Mouse (Mus musculus): ENCODE data around the gene Krt27.
A peak's percentile ranks its signal among the peaks of the same experiment; 100 is the strongest.

Gene Krt27

DNA sequence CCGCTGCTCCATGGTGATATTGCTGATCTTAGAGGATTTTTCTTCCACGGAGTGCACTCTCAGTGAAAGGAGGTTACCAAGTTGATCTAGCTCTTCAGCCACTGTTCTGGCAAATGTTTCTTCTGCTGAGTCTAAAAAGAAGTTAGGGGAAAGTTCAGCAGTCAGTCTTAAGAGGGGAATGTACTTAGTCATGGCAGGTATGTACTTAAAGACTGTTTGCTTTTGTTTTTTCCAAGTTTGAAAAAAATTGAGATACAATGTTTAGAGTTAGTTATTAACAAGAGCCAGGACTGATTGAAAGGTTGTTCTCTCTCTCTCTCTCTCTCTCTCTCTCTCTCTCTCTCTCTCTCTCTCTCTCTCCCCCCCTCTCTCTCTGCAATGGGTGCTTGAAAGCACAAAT is 21.2 kb downstream of the Krt27 start:
- DNase-seq (ENCODE audit: low spot score in 2 of 2): no peak

DNA sequence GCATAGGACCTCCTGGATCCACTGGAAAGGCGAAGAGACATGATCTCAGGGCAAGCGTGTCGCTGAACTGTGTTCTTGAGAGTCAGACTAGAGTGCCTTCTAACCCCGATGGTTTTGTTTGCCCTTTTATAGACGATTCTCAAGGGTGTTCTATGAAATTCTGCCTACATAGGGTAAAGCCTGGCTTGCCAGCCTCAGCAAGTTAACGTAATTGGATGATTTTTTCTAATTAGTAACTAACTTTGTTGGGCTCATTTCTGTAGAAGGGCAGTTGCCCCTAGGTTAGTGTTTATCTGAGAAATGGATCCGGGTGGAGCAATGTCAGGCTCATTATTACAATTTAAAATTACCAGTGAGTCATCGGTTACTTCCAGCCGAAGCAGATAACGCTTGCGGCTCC is 28.1 kb downstream of the Krt27 start, which contains the start of gene Krt25:
Gene Krt25, minus strand, starts transcription at position 101 of the 400 bp plus-strand sequence.
- DNase-seq (ENCODE audit: low spot score in 2 of 2): no peak

DNA sequence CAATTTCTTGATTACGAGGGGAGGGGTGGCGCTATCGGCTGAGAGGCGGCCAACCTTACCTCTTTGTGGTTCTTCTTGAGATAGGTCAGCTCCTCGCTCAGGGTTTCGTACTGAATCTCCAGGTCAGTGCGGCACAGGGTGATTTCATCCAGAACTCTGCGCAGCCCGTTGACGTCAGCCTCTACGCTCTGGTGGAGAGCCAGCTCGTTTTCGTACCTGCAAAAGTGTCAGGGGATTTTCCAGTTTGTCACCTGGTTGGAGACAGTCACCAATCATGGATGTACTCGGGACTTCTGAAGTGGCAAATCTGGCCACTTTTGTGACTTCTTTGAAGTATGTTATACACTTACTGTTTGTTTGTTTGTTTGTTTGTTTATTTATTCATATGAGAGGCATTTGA is 29.8 kb downstream of the Krt27 start:
- no peak for DNase-seq (ENCODE audit: low spot score in 2 of 2)

DNA sequence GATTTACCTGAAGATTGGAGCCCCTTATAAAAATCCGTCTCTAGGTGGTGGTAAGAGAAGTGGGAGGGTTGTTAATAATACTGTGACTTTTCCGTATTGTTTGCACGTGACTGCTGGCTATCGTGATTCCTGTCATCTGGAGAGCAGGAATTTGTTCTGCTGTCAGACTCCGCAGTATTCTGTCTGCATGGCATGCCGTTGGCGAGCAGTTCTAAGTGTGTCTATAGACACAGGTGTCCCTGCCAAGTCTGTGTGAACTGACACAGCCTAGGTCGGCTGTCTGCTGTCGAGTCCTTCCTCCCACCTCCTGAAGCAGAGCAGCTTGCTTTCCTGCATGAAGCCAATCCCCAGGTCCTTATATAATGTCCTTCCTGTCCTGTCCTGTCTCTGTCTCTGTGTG is 31.8 kb downstream of the Krt27 start:
- no peak for DNase-seq (ENCODE audit: low spot score in 2 of 2)

DNA sequence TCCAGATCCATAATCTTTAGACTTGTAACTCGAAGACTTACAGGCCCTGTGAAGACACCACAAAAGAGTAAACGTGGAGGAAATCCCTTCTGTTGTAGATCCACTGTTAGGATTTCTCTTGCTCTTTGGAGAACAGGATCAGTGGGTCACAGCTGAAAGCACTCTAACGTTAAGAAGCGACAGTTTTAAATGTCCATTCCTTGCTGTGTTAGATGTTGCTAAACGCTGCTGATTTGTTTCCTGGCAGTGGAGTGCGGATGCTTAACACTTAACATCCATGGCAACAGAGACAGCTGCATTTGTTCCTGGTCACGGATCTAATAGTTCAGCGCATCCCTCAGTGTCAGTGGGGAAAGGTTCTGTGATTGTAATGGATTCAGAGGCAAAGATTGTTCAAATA is 34.4 kb downstream of the Krt27 start:
- DNase-seq (ENCODE audit: low spot score in 2 of 2): no peak

DNA sequence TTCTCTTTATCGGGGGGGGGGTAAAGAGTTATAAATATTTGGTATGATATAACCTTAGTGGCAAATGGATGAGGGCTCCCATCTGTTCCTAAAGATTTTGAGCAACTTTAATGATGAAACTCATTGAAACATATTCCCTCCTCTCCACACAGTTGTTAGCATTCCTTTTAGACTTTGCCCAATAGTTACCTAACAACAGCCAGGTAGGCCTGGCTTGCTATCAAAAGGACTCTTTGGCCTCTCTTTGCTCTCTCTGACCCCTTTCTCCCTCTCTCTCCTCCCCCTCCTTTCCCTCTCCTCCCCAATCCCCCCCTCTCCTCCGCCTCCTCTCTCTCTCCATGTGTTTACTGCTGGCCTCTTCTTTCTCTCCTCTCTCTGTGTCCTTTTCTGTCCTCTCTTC is 36.3 kb downstream of the Krt27 start:
- no peak for DNase-seq (ENCODE audit: low spot score in 2 of 2)

DNA sequence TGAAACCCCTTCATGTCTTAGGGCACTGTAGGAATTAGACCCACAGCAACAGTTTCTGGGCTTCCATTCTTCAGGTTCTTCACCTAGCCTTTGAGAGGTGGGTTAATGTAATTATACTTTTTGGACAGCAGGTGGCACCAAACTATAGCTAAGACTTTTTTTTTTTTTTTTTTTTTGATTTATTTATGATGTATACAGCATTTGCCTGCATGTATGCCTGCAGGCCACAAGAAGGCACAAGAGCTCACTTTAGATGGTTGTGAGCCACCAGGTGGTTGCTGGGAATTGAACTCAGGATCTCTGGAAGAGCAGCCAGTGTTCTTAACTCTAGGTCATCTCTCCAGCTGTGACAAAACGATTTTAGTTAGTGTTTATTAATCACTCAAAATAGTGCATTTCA is 40.0 kb downstream of the Krt27 start:
- DNase-seq (ENCODE audit: low spot score in 2 of 2): no peak

DNA sequence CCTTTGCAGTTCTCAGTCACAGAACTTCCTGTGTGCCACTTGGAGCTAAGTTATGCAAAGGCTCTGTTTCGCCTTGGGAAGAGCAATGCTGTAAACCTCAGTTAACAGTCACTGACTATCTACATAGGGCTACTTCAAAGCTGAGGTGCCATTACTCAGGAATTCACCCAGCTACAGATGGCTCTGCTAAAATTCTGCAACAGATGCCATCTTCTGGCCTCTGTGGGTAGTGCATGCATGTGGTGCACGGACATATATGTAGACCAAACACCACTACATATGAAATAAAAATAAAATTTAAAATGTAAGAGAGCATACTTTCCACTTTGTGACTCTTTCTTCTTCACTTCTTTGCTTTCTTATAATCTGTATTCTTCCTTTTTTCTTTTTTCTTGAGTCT is 43.3 kb downstream of the Krt27 start:
- DNase-seq (ENCODE audit: low spot score in 2 of 2): peak; percentile 12 to 53
